Mouse (Mus musculus): ENCODE measurements around the gene Cd79b.
"Not testable (repeated sequence)": the region's sequence is repeated elsewhere in the genome, so short reads cannot be mapped to it uniquely, and the experiment has no call there.

The Cd79b gene

DNA sequence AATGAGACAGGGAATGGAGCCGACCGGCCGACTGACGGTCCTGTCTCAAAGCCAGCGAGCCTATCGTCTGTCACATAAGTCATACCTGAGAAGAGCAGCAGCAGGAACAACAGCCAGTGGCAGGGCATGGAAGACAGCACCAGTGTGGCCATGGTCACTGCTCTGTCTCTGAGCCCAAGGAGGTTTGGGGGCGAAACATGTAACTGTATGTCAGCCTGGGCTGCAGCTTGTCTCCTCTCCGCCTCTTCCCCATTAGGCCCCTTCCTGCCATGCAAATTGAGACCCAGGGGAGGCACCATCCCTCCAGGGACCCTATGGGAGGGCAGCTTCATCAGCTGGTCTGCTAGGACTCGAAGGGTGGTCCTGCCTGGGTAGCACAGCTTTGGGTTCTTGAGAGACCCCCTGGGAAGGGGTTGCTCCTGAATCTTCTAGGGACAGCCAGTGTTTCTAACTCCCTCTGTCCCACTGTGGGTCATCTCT, at the start of gene Cd79b:
Gene Cd79b (minus strand): TSS at position 430 of the 480 bp plus-strand sequence.
- no peak for DNase-seq (ENCODE audit: low spot score)

GRCm38 (mm10) chr11:106359350-106359749, 44.8 kb upstream of the Cd79b start:
- DNase-seq (ENCODE audit: low spot score) = no peak

- DNase-seq (ENCODE audit: low spot score) = no peak
Observed at GRCm38 (mm10) chr11:106355382-106356128, 41.0 kb upstream of the Cd79b start.

DNA sequence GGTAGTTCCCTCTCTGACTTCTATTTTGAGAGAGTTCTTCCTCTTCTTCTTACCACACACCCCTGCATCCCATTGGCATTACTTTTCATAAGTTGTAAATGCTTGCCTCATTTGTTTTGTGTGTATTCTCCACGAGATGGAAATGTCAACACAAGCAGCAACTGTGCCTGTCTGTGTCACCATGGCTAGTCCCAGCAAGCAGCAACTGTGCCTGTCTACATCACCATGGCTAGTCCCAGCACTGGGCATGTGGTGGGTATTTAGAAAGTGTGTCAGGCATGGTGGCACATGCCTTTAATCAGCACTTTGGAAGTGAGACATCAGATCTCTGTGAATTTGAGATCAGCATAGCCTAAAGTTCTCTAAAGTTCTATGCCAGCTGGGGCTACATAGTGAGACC, 39.6 kb upstream of the Cd79b start:
- DNase-seq (ENCODE audit: low spot score) = no peak

DNA sequence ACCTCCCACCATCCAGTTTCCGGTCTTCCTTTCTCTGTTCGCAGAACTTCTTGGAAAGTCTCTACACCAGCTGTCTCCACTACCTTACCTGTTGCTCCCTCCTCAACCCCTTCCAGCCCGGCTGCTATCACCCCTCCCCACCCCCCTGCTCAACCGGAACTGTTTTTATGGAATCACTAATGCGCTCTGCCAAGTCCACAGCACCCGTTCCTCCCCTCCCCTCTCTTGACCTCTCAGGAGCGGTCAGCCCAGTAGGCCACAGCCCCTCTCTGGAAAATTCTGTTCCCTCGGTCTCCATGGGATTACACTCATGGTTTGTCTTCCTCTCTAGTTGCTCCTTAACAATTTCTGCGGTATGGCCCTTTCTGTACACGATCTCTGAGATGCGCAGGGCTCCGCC, 38.6 kb upstream of the Cd79b start, which contains the start of gene Scn4a:
Gene Scn4a (minus strand): TSS at position 101 of the 400 bp plus-strand sequence.
- DNase-seq (ENCODE audit: low spot score) = no peak

- DNase-seq (ENCODE audit: low spot score) = no peak
Observed at GRCm38 (mm10) chr11:106351941-106352340, 37.4 kb upstream of the Cd79b start.

GRCm38 (mm10) chr11:106351253-106351652, 36.7 kb upstream of the Cd79b start:
- no peak for DNase-seq (ENCODE audit: low spot score)

GRCm38 (mm10) chr11:106350853-106351252, 36.3 kb upstream of the Cd79b start:
- DNase-seq (ENCODE audit: low spot score) = no peak

DNA sequence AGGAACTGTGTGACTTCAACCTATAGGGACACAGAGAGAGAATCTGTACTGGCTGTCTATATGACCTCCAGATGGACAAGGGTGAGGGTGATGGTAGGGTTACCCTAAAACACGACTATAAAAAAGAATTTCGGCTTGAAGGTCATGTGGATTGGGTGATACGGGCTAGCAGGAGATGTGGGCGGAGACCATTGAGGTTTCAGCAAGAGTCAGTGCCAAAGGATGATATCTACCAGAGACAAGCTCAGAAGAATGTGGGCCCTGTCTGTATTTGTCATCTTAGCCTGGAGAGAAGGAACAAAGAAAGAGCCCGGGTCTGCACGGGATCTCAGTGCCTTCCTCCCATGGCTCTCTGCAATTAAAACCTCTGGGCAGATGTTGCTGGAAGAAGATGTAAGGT, 35.2 kb upstream of the Cd79b start:
- DNase-seq (ENCODE audit: low spot score) = no peak

GRCm38 (mm10) chr11:106344910-106345309, 30.3 kb upstream of the Cd79b start:
- no peak for DNase-seq (ENCODE audit: low spot score)

GRCm38 (mm10) chr11:106340990-106341520, 26.5 kb upstream of the Cd79b start:
- no peak for DNase-seq (ENCODE audit: low spot score)

- DNase-seq (ENCODE audit: low spot score) = not testable (repeated sequence)
Observed at GRCm38 (mm10) chr11:106339323-106339722, 24.8 kb upstream of the Cd79b start.

DNA sequence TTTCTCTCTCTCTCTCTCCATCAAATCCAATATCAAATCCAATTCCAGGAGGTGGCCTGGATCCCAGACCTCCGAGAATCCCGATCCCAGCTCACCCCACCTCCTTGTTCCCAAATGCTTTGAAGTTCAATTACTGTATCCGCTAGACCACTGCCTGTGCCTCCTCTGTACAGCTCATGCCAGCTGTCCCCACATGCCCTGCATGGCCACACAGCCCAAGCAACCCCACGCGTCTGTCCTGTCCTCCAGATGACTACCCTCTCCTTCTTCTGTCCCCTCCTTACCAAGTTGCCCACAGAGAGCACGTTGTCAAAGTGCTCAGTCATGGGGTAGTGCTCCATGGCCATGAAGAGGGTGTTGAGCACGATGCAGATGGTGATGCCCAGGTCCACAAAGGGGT, 24.3 kb upstream of the Cd79b start:
- no peak for DNase-seq (ENCODE audit: low spot score)

- DNase-seq (ENCODE audit: low spot score) = no peak
Observed at GRCm38 (mm10) chr11:106338029-106338428, 23.5 kb upstream of the Cd79b start.

- DNase-seq (ENCODE audit: low spot score) = no peak
Observed at GRCm38 (mm10) chr11:106334066-106334465, 19.5 kb upstream of the Cd79b start.

GRCm38 (mm10) chr11:106332458-106332857, 17.9 kb upstream of the Cd79b start:
- no peak for DNase-seq (ENCODE audit: low spot score)

GRCm38 (mm10) chr11:106329682-106330081, 15.1 kb upstream of the Cd79b start:
- no peak for DNase-seq (ENCODE audit: low spot score)

GRCm38 (mm10) chr11:106329128-106329527, 14.6 kb upstream of the Cd79b start:
- no peak for DNase-seq (ENCODE audit: low spot score)

DNA sequence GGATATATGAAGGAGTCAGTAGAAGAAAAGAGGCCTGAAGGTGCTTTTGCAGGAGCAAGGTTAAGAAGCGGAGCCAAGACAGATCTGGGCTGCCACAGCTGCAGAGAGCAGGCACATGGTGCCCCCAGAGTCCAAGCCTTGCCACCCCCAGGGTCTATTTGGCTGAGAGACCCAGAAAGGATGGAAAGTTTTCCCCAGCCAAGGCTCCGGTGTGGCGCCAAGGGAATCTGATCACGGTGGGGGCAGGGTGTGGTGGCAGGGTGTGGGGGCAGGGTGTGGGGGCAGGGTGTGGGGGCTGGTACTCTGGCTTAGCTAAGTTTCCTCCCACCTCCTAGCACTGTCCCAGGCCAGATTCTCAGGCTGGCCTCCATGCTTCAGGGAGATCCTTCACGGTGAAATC, 14.0 kb upstream of the Cd79b start:
- DNase-seq (ENCODE audit: low spot score) = no peak

DNA sequence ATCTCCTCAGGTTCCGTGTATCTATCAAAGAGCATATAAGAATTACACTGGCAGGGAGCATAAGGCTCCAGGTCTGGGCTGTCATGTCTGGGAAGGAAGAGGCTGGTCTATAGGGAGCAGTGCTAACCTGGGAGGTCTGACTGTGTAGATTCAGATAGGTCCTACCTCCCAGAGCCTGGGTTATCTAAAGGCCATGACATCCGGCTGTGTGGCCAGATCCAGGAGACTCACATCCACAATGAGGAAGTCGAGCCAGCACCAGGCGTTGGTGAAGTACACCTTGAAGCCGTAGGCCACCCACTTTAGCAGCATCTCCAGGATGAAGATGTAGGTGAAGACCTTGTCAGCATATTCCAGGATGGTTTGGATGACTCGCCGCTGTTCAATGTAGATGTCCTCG, 11.9 kb upstream of the Cd79b start:
- no peak for DNase-seq (ENCODE audit: low spot score)

- DNase-seq (ENCODE audit: low spot score) = peak; percentile 67
Observed at GRCm38 (mm10) chr11:106325566-106326206, 11.1 kb upstream of the Cd79b start.

DNA sequence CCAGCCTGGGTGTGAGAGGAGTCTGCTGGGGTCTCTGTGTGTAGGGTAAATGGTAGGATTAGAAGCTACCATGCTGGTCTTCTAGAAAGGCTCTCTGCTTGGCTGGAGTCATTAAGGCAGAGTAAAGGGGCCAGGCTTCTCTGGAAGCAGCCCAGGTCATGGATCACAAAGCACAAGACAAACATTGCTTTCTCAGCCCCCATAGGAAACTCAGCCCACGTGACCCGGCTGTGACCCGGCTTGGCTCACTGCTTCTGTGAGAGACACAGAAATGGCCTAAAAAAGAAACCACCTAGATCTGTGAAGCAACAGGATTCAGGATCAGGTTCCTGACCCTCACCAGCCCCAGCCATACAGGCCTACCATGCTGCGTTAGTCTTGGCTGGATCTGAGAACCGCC, 10.3 kb upstream of the Cd79b start:
- DNase-seq (ENCODE audit: low spot score) = no peak
